Mouse (Mus musculus) hindbrain, embryonic 13.5 days (tissue): ENCODE measurements around the gene Ndufaf7. TPM values are rescaled to one million over a fixed set of nuclear protein-coding genes. Genes with fewer than 3 reads are reported as not detected.

ENCODE experiments used
- ATAC-seq: fragments of 200-750 bp; cut with Nextera tagmentation; 2 replicates; pipeline ENCODE4 v1.8.0; 2017; ENCODE audit warnings: moderate TSS enrichment; ENCODE audit not compliant: low FRiP score
- H3K27ac ChIP-seq: fragments of 300-500 bp; sonication (generic); 2 replicates; pipeline ENCODE4 v1.5.1; 2015; ENCODE audit warnings: inconsistent platforms, mild to moderate bottlenecking, moderate library complexity
- H3K27me3 ChIP-seq: fragments of 300-500 bp; sonication (generic); 2 replicates; pipeline ENCODE4 v1.6.1; 2015; ENCODE audit warnings: mild to moderate bottlenecking, inconsistent platforms
- H3K36me3 ChIP-seq: fragments of 300-500 bp; sonication (generic); 2 replicates; pipeline ENCODE4 v1.6.1; 2015; ENCODE audit warnings: mild to moderate bottlenecking, inconsistent platforms
- H3K4me1 ChIP-seq: fragments of 300-500 bp; sonication (generic); replicated peaks from 2 replicates; pipeline ENCODE4 v1.6.1; 2015; ENCODE audit warnings: inconsistent platforms
- H3K4me2 ChIP-seq: fragments of 300-500 bp; sonication (generic); 2 replicates; pipeline ENCODE4 v1.6.1; 2015; ENCODE audit warnings: inconsistent platforms, mild to moderate bottlenecking, moderate library complexity
- H3K4me3 ChIP-seq: fragments of 300-500 bp; sonication (generic); 2 replicates; pipeline ENCODE4 v1.5.1; 2015; ENCODE audit warnings: mild to moderate bottlenecking, inconsistent platforms
- H3K9ac ChIP-seq: fragments of 300-500 bp; sonication (generic); 2 replicates; pipeline ENCODE4 v1.6.1; 2015; ENCODE audit warnings: mild to moderate bottlenecking, inconsistent platforms
- H3K9me3 ChIP-seq: fragments of 300-500 bp; sonication (generic); 2 replicates; pipeline ENCODE4 v1.6.1; 2016; ENCODE audit warnings: inconsistent platforms
- WGBS: fragments of 180-500 bp; shearing (Covaris S2); methylation state at CpG from one replicate; pipeline ENCODE4 v1.1.7; 2015; 5-methylcytosine and 5-hydroxymethylcytosine counted together
- polyA plus RNA-seq: library from polyadenylated mRNA; unstranded; fragments of >200 nt; fragmentation: Nextera tagmentation; extraction: Ambion mirVana; gene quantifications from 2 replicates; pipeline ENCODE4 v1.2.1, GENCODE M21; 2015

Ndufaf7 gene
- 57.1 and 62.5 TPM in 2 replicates for polyA plus RNA-seq

DNA sequence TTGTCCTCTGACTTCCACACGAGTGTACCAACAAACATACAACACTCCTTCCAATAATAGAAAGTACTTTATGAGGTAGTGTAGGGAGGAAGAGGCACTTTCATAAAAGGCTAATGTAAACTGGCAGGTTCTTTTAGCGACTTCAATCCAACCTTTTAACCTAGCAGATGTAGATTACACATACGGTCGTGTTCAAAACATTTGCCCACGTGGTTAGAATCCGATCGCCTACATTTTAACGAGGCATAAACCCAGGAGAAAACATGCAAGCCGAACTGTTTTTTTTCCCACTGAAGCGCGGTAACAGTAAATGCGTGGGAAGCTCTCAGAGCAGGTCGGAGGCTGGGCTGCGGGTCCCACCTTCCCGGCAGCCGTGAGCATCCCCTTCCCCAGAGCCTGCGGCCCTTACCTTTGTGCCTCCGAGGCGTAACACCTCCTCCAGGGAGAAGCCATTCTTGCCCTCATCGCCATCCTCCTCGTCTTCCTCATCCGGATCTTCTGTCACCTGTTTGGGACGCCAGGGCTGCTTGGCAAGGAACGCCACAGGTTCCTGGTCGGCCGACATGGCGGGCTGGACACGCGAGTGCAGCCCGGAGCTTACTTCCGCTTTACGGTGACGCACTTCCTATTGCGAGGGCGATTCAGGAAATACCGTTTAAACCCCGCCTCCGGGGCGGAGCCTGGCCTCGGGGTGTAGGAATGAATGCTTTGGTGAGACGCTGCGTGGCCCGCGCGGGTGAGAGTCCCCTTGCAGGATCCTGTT is at the start of gene Ndufaf7, which contains the start of gene Cebpz:
Ndufaf7 (plus strand) TSS at position 671 of the 763 bp plus-strand sequence.
Cebpz (minus strand) TSS at position 601 of the 763 bp plus-strand sequence.
- H3K4me1 ChIP-seq = peaks cover 31% of the 10 kb centered on the region
- WGBS = under 1% methylated on average over 45 of the region's 45 CpGs
- peak within 1 kb of the TSS; percentile 82 for H3K27ac ChIP-seq
- no peaks in the 10 kb centered on the region for H3K27me3 ChIP-seq
- H3K4me3 ChIP-seq = peak within 1 kb of the TSS; percentile 92
- H3K9ac ChIP-seq = peak within 1 kb of the TSS; percentile 84
- peaks cover 42% of the 10 kb centered on the region for H3K36me3 ChIP-seq
- peak; percentile 100 for ATAC-seq
- no peaks in the 10 kb centered on the region for H3K9me3 ChIP-seq
- H3K4me2 ChIP-seq = peak within 1 kb of the TSS; percentile 71

DNA sequence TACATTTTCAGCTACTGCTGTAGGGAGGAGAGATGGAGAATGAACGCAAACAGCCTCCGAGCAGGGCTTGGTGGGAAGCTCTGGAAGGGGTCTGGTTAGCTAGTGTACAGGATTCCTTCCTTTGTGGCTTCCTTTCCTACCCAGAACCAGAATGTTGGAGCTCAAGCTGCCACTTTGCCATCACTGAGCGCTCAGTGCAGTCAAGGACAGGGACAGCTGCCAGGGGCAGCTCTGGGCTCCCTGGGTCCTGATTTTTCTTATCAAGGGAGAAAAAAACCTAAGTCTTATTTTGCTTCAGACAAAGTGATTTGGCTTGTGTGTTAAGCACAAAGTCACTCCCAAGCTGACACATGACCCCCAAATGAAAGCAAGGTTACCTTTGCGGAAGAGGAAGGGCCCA is 48.4 kb upstream of the Ndufaf7 start:
- Histone ChIP-seq H3K4me1 (no peaks in the 10 kb centered on the region), H3K27me3 (no peaks in the 10 kb centered on the region), H3K4me3 (no peak overlapping the region), H3K27ac (no peak overlapping the region), H3K9ac (no peak overlapping the region), H3K9me3 (no peaks in the 10 kb centered on the region), H3K36me3 (no peaks in the 10 kb centered on the region), H3K4me2 (no peak overlapping the region)
- 88% methylated on average over 4 of the region's 4 CpGs for WGBS
- no peak for ATAC-seq

DNA sequence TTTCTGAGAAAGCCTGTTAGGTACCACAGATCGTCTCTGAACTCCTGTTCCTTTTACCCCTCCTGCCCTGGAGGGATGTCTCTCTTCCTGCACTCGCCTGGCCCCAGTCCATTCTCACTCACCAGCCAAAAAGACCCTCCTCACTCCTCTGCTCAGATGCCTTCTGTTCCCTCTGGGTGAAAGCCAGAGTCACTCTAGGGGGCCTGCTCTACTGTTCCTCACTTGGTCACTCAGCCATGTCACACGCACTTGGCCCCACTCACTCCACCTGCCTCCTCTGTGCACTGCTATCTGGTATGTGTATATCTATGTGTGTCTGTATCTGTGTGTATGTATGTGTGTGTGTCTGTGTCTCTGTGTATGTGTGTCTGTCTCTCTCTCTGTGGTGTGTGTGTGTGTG is 47.8 kb upstream of the Ndufaf7 start:
- H3K9me3 ChIP-seq = no peaks in the 10 kb centered on the region
- 47% methylated on average over 3 of the region's 3 CpGs for WGBS
- no peaks in the 10 kb centered on the region for H3K27me3 ChIP-seq
- H3K27ac ChIP-seq = no peak overlapping the region
- no peak overlapping the region for H3K4me2 ChIP-seq
- no peaks in the 10 kb centered on the region for H3K4me1 ChIP-seq
- no peak overlapping the region for H3K4me3 ChIP-seq
- no peak; the same call in 1 of the 2 replicates for ATAC-seq
- no peak overlapping the region for H3K9ac ChIP-seq
- no peaks in the 10 kb centered on the region for H3K36me3 ChIP-seq

DNA sequence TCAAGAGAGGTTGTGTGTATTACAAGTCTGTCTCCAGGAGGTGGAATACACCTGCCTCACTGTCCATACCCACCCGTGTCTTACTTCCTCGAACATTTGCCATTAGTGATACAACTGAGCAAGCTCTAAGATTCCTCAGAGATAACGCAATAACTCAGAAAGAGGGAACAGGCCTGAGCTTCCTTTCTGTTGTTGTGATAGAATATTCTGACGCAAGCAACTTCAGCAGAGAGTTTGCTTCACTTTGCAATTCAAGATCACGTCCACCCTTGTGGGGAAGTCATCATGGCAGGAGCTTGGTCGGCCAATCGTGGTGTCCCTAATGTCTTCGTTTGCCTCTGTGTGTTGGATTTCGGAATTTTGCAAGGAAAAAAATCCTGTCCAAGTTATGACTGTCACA is 45.9 kb upstream of the Ndufaf7 start:
- H3K27me3 ChIP-seq = no peaks in the 10 kb centered on the region
- H3K4me1 ChIP-seq = no peaks in the 10 kb centered on the region
- no peak overlapping the region for H3K4me3 ChIP-seq
- no peak overlapping the region for H3K27ac ChIP-seq
- no peaks in the 10 kb centered on the region for H3K9me3 ChIP-seq
- H3K9ac ChIP-seq = no peak overlapping the region
- no peak overlapping the region for H3K4me2 ChIP-seq
- no peaks in the 10 kb centered on the region for H3K36me3 ChIP-seq
- WGBS = 82% methylated on average over 9 of the region's 9 CpGs
- no peak for ATAC-seq

DNA sequence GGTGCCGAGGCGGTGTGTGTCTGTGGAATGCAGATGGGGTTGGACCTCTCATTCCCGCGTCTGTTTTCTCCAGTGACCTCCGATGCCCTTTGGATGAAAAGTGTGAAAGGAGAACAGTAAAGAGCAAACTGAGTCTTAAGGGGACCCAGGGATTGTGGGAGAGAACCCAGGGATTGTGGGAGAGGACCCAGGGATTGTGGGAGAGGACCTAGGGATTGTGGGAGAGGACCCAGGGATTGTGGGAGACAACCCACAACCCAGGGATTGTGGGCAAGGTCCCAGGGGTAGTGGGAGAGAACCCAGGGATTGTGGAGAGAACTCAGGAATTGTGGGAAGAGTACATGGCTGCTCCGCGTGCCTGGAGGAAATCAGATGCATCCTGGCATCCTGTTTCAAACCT is 41.9 kb upstream of the Ndufaf7 start:
- no peaks in the 10 kb centered on the region for H3K4me1 ChIP-seq
- H3K36me3 ChIP-seq = no peaks in the 10 kb centered on the region
- no peaks in the 10 kb centered on the region for H3K27me3 ChIP-seq
- no peak overlapping the region for H3K9ac ChIP-seq
- 89% methylated on average over 7 of the region's 7 CpGs for WGBS
- no peak overlapping the region for H3K4me3 ChIP-seq
- no peak overlapping the region for H3K4me2 ChIP-seq
- H3K9me3 ChIP-seq = no peaks in the 10 kb centered on the region
- no peak overlapping the region for H3K27ac ChIP-seq
- no peak for ATAC-seq

DNA sequence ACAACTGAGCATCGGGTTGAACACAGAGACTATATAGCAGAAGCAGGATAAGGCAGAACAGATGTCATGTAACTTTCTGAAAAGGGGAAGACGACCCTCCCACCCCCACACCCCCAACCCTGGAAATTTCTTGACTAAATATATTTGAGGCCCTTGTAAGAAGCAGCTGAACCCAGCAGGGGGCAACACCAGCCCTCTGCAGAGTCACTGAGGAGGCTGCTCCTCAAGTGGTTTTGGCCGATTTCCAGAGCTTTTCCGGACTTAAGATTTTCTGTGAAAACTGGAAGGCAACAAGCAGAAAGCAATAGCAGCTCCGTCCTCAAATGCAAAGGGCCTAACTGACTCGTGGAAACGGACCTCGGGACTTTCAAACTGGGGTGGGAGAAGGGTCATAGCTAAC is 41.5 kb upstream of the Ndufaf7 start:
- H3K36me3 ChIP-seq = no peaks in the 10 kb centered on the region
- no peak overlapping the region for H3K4me3 ChIP-seq
- H3K27ac ChIP-seq = no peak overlapping the region
- no peak for ATAC-seq
- H3K9ac ChIP-seq = no peak overlapping the region
- 45% methylated on average over 8 of the region's 8 CpGs for WGBS
- H3K4me1 ChIP-seq = no peaks in the 10 kb centered on the region
- no peak overlapping the region for H3K4me2 ChIP-seq
- H3K9me3 ChIP-seq = no peaks in the 10 kb centered on the region
- no peaks in the 10 kb centered on the region for H3K27me3 ChIP-seq

DNA sequence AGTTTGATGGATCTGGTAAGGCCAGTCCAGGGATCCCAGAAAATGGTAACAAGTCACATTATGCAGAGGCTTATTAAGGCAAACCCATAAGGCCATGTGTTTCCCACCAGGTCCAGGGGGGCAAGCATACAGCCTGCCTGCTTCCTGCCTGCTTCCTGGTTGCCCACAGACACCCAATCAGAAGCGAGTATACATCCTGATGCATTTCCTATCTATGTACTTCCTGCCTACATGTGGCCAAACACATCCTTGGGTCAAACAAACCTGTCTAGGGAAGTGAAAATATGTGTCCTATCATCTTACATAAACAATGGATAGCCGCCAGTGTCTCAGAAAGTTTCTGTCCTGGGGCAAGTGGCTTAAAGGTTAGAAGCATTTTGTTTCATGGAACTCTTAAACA is 33.8 kb upstream of the Ndufaf7 start:
- H3K4me1 ChIP-seq = no peaks in the 10 kb centered on the region
- H3K9me3 ChIP-seq = no peaks in the 10 kb centered on the region
- no peak for ATAC-seq
- no peak overlapping the region for H3K4me3 ChIP-seq
- no peak overlapping the region for H3K9ac ChIP-seq
- no peak overlapping the region for H3K4me2 ChIP-seq
- no peak overlapping the region for H3K27ac ChIP-seq
- WGBS = 85% methylated on average over 2 of the region's 2 CpGs
- no peaks in the 10 kb centered on the region for H3K36me3 ChIP-seq
- H3K27me3 ChIP-seq = no peaks in the 10 kb centered on the region

DNA sequence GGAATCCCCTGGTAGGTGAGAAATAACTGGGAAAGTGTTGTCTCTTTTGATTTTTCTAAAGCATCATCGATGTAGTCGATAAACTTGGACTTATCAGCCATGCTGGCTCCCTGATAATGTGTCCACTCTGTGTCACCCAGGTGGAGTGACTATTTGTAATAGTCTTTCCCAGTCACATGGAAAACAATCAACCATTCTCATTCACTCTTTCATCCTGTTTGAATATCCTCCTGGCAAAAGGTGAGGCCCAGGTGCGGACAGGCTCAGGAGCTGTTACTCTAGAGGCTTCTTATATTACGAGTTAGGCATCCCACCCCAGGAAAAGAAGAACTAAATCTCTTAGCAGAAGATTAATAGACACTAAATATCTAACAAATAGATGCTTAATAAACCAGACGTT is 30.0 kb upstream of the Ndufaf7 start, which contains the start of gene Sult6b1:
Sult6b1 (minus strand) TSS at position 101 of the 400 bp plus-strand sequence.
- no peak for ATAC-seq
- Histone ChIP-seq H3K27me3 (0 out of 2 replicates have a peak, but pooled peaks cover 6% of the 10 kb centered on the region), H3K36me3 (no peaks in the 10 kb centered on the region), H3K9me3 (no peaks in the 10 kb centered on the region), H3K27ac (no peak within 1 kb of the TSS), H3K4me1 (no peaks in the 10 kb centered on the region), H3K4me2 (no peak within 1 kb of the TSS), H3K9ac (no peak within 1 kb of the TSS), H3K4me3 (no peak within 1 kb of the TSS)
- WGBS = 87% methylated on average over 5 of the region's 5 CpGs

DNA sequence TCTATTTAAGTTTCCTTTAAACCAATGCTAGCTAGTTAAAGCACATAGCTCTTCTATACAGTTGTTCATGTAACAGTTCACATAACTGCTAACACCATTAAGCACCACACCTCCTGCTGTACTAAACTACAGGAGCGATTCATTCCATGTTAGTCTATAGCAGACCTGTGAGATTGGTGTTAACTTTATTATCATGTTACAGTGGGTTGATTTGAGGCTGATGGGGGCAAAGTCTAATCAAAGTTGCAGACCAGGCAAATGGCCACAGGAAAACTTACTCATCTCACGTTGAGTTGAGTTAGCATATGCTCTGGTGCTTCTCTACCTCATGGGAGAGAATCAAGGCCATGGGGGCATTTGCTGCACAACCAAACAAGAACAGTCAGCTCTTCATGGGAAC is 27.6 kb upstream of the Ndufaf7 start:
- Histone ChIP-seq H3K9ac (no peak overlapping the region), H3K4me1 (no peaks in the 10 kb centered on the region), H3K36me3 (no peaks in the 10 kb centered on the region), H3K4me3 (no peak overlapping the region), H3K27me3 (0 out of 2 replicates have a peak, but pooled peaks cover 6% of the 10 kb centered on the region), H3K27ac (no peak overlapping the region), H3K4me2 (no peak overlapping the region), H3K9me3 (no peaks in the 10 kb centered on the region)
- whole genome bisulfite sequencing = 75% methylated on average over 2 of the region's 2 CpGs
- no peak for ATAC-seq

DNA sequence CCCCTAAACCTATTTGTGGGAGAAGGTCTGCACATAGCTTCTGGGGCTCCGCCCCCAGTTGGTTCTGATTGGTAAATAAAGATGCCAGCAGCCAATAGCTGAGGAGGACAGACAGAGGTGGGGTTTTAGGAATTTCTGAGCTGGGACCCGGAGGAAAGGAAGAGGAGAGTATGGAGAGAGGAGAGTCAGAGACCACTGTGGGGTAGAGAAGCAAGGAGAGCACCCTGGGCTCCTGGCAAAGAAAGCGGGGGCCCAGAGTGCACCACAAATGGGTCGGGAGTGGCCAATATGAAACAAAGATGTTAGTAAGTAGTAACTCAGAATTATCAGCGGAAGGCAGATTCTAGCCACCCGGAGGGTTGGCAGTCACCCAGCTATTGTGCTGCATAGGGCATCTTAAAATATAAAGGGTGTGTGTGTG is 24.1 kb upstream of the Ndufaf7 start:
- Histone ChIP-seq H3K36me3 (no peaks in the 10 kb centered on the region), H3K27me3 (0 out of 2 replicates have a peak, but pooled peaks cover 6% of the 10 kb centered on the region), H3K27ac (0 out of 2 replicates have a peak overlapping the region, but pooled peaks have one; percentile 61), H3K4me3 (peak overlapping the region; percentile 37), H3K4me1 (peaks cover 15% of the 10 kb centered on the region), H3K9ac (peak overlapping the region; percentile 26; the same call in 1 of the 2 replicates), H3K4me2 (peak overlapping the region; percentile 50), H3K9me3 (no peaks in the 10 kb centered on the region)
- peak; percentile 68 for ATAC-seq
- WGBS = 40% methylated on average over 6 of the region's 6 CpGs

DNA sequence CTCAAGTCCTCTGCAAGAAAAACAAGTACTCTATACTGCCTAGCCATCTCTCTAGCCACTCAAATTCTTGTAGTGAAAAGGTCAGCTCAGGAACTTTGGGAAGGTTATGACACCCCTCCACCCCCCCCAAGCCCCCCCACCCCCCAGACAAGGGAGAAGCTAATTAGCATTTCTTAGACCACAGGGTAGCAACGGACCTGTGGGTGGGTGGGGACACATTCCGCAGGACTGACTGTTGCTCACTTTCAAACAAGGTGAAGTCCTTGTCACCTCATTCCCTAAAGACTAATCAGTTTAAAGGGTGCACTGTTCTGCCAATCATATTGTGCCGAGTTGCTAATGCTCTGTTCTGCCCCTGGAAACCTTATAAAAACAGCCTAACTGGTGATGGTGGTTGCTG is 23.0 kb upstream of the Ndufaf7 start:
- ATAC-seq = no peak
- H3K4me2 ChIP-seq = no peak overlapping the region
- 73% methylated on average over 3 of the region's 3 CpGs for WGBS
- H3K4me3 ChIP-seq = no peak overlapping the region
- no peak overlapping the region for H3K9ac ChIP-seq
- H3K4me1 ChIP-seq = peaks cover 15% of the 10 kb centered on the region
- no peaks in the 10 kb centered on the region for H3K9me3 ChIP-seq
- peaks cover 6% of the 10 kb centered on the region; the same call in 1 of the 2 replicates for H3K36me3 ChIP-seq
- H3K27me3 ChIP-seq = 0 out of 2 replicates have a peak, but pooled peaks cover under 1% of the 10 kb centered on the region
- H3K27ac ChIP-seq = no peak overlapping the region

DNA sequence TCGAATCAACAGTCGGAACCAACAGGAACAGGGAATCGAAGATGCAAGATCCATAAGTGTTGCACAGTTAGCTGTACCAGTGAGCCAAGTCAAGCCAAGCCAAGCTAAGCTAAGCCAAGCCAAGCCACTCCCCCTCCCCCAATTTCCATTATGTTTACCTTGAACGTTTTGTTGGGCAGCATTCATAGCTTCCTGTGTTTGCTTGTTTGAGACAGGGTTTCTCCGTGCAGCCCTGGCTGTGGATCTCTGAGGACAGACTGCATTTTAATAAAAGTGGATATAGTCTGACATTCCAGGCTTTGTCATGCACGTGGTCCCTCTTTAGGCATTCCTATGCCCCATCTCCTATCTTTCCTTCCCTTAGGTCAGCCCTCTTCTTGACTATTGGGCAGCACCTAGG is 21.2 kb upstream of the Ndufaf7 start:
- peak; percentile 44 for ATAC-seq
- H3K4me2 ChIP-seq = peak overlapping the region; percentile 72

More for the DNA sequence above, 21.2 kb upstream of the Ndufaf7 start:
- peak overlapping the region; percentile 88 for H3K27ac ChIP-seq
- H3K27me3 ChIP-seq = no peaks in the 10 kb centered on the region
- peak overlapping the region; percentile 84 for H3K9ac ChIP-seq
- peaks cover 20% of the 10 kb centered on the region for H3K36me3 ChIP-seq
- H3K4me1 ChIP-seq = peaks cover 15% of the 10 kb centered on the region
- 55% methylated on average over 6 of the region's 6 CpGs for WGBS
- H3K4me3 ChIP-seq = peak overlapping the region; percentile 68
- H3K9me3 ChIP-seq = no peaks in the 10 kb centered on the region
